Mouse (Mus musculus): Measurements from ENCODE around the gene Speer4c. TPM values are rescaled to one million over a fixed set of nuclear protein-coding genes. Genes with fewer than 3 reads are reported as not detected.
"Not testable (repeated sequence)": the region's sequence is repeated elsewhere in the genome, so short reads cannot be mapped to it uniquely, and the experiment has no call there.

Speer4c gene
- total RNA-seq (2021), result not detected

- DNase-seq (ENCODE audit: extremely low spot score in 1 of 2, low spot score in 1 of 2), result not testable (repeated sequence)
Measured at GRCm38 (mm10) chr5:15714171-15714570, at the start of gene Speer4c. Gene Speer4c, minus strand, starts transcription at chr5:15714271.

- DNase-seq (ENCODE audit: extremely low spot score in 1 of 2, low spot score in 1 of 2), result no peak
Measured at GRCm38 (mm10) chr5:15747478-15748255, 33.6 kb upstream of the Speer4c start.

- no peak for DNase-seq (ENCODE audit: extremely low spot score in 1 of 2, low spot score in 1 of 2)
Measured at GRCm38 (mm10) chr5:15734097-15734867, 20.2 kb upstream of the Speer4c start.

- peak in 1 of 2 experiments; percentile 36 for DNase-seq (ENCODE audit: extremely low spot score in 1 of 2, low spot score in 1 of 2)
Measured at GRCm38 (mm10) chr5:15702891-15703290, 11.2 kb downstream of the Speer4c start.

- DNase-seq (ENCODE audit: extremely low spot score in 1 of 2, low spot score in 1 of 2), result not testable (repeated sequence)
Measured at GRCm38 (mm10) chr5:15697719-15698118, 16.4 kb downstream of the Speer4c start.

GRCm38 (mm10) chr5:15691849-15692248 is 22.2 kb downstream of the Speer4c start:
- DNase-seq (ENCODE audit: extremely low spot score in 1 of 2, low spot score in 1 of 2), result not testable (repeated sequence)

GRCm38 (mm10) chr5:15690822-15691221 is 23.2 kb downstream of the Speer4c start:
- DNase-seq (ENCODE audit: extremely low spot score in 1 of 2, low spot score in 1 of 2), result not testable (repeated sequence)

- DNase-seq (ENCODE audit: extremely low spot score in 1 of 2, low spot score in 1 of 2), result not testable (repeated sequence)
Measured at GRCm38 (mm10) chr5:15689659-15690213, 24.3 kb downstream of the Speer4c start.

GRCm38 (mm10) chr5:15688874-15689658 is 25.0 kb downstream of the Speer4c start:
- not testable (repeated sequence) for DNase-seq (ENCODE audit: extremely low spot score in 1 of 2, low spot score in 1 of 2)

GRCm38 (mm10) chr5:15681301-15682035 is 32.6 kb downstream of the Speer4c start:
- DNase-seq (ENCODE audit: extremely low spot score in 1 of 2, low spot score in 1 of 2), result not testable (repeated sequence)

- not testable (repeated sequence) for DNase-seq (ENCODE audit: extremely low spot score in 1 of 2, low spot score in 1 of 2)
Measured at GRCm38 (mm10) chr5:15679980-15680949, 33.8 kb downstream of the Speer4c start.

GRCm38 (mm10) chr5:15678907-15679306 is 35.2 kb downstream of the Speer4c start:
- not testable (repeated sequence) for DNase-seq (ENCODE audit: extremely low spot score in 1 of 2, low spot score in 1 of 2)

- DNase-seq (ENCODE audit: extremely low spot score in 1 of 2, low spot score in 1 of 2), result not testable (repeated sequence)
Measured at GRCm38 (mm10) chr5:15677750-15678149, 36.3 kb downstream of the Speer4c start.

- DNase-seq (ENCODE audit: extremely low spot score in 1 of 2, low spot score in 1 of 2), result not testable (repeated sequence)
Measured at GRCm38 (mm10) chr5:15674429-15675244, 39.4 kb downstream of the Speer4c start.

- not testable (repeated sequence) for DNase-seq (ENCODE audit: extremely low spot score in 1 of 2, low spot score in 1 of 2)
Measured at GRCm38 (mm10) chr5:15673989-15674388, 40.1 kb downstream of the Speer4c start.

- not testable (repeated sequence) for DNase-seq (ENCODE audit: extremely low spot score in 1 of 2, low spot score in 1 of 2)
Measured at GRCm38 (mm10) chr5:15670789-15671188, 43.3 kb downstream of the Speer4c start.

- not testable (repeated sequence) for DNase-seq (ENCODE audit: extremely low spot score in 1 of 2, low spot score in 1 of 2)
Measured at GRCm38 (mm10) chr5:15663847-15664246, 50.2 kb downstream of the Speer4c start.

All from layer of hippocampus, postnatal 25 days (tissue).